Mouse (Mus musculus) limb, embryonic 11.5 days (tissue): Measurements from ENCODE around the gene Rnf215. TPM values are rescaled to one million over a fixed set of nuclear protein-coding genes. Genes with fewer than 3 reads are reported as not detected.
"Not testable (repeated sequence)": the region's sequence is repeated elsewhere in the genome, so short reads cannot be mapped to it uniquely, and the experiment has no call there.

Experiments
- ATAC-seq: fragments of 200-750 bp; cut with Nextera tagmentation; 2 replicates; pipeline ENCODE4 v1.8.0; 2017; ENCODE audit warnings: low read depth; ENCODE audit not compliant: insufficient number of reproducible peaks, low FRiP score, low TSS enrichment
- DNase-seq: peaks from one replicate; pipeline ENCODE4 v3.0.0-alpha.2; 2015; ENCODE audit warnings: low spot score
- H3K27ac ChIP-seq: fragments of 300-500 bp; sonication (generic); replicated peaks from 2 replicates; pipeline ENCODE4 v1.5.1; 2014; ENCODE audit warnings: low read depth, mild to moderate bottlenecking, low read length
- H3K27me3 ChIP-seq: fragments of 300-500 bp; sonication (generic); 2 replicates; pipeline ENCODE4 v1.6.1; 2014; ENCODE audit warnings: mild to moderate bottlenecking, low read length, mixed read lengths; ENCODE audit not compliant: control insufficient read depth, insufficient read depth
- H3K36me3 ChIP-seq: fragments of 300-500 bp; sonication (generic); 2 replicates; pipeline ENCODE4 v1.6.1; 2014; ENCODE audit warnings: mild to moderate bottlenecking, low read length, moderate library complexity, mixed read lengths; ENCODE audit not compliant: control insufficient read depth, insufficient read depth
- H3K4me1 ChIP-seq: fragments of 300-500 bp; sonication (generic); 2 replicates; pipeline ENCODE4 v1.6.1; 2014; ENCODE audit warnings: low read length, mixed read lengths; ENCODE audit not compliant: control insufficient read depth, insufficient read depth
- H3K4me2 ChIP-seq: fragments of 300-500 bp; sonication (generic); 2 replicates; pipeline ENCODE4 v1.6.1; 2014; ENCODE audit warnings: low read depth, mild to moderate bottlenecking, moderate library complexity; ENCODE audit not compliant: severe bottlenecking
- H3K4me3 ChIP-seq: fragments of 300-500 bp; sonication (generic); 2 replicates; pipeline ENCODE4 v1.5.1; 2014; ENCODE audit warnings: low read depth, low read length
- H3K9ac ChIP-seq: fragments of 300-500 bp; sonication (generic); 2 replicates; pipeline ENCODE4 v1.6.1; 2014; ENCODE audit warnings: mild to moderate bottlenecking, low read length
- H3K9me3 ChIP-seq: fragments of 300-500 bp; sonication (generic); 2 replicates; pipeline ENCODE4 v1.6.1; 2016; ENCODE audit warnings: low read length; ENCODE audit not compliant: control insufficient read depth
- WGBS: fragments of 180-500 bp; shearing (Covaris S2); extraction: QIAGEN DNeasy Blood & Tissue Kit; methylation state at CpG from one replicate; pipeline ENCODE4 v1.1.7; 2014; 5-methylcytosine and 5-hydroxymethylcytosine counted together
- polyA plus RNA-seq: library from polyadenylated mRNA; unstranded; fragments of >200 nt; fragmentation: Nextera tagmentation; extraction: Ambion mirVana; gene quantifications from 2 replicates; pipeline ENCODE4 v1.2.1, GENCODE M21; 2014

The Rnf215 gene
- polyA plus RNA-seq, 1 experiment from 2014 or later, result 24.3 TPM

GRCm38 (mm10) chr11:4123922-4124321, 11.1 kb upstream of the Rnf215 start:
- Histone ChIP-seq H3K4me2 (no peak overlapping the region), H3K9ac (no peak overlapping the region), H3K27me3 (no peaks in the 10 kb centered on the region), H3K36me3 (no peaks in the 10 kb centered on the region), H3K27ac (no peak overlapping the region), H3K9me3 (no peaks in the 10 kb centered on the region), H3K4me3 (no peak overlapping the region), H3K4me1 (no peaks in the 10 kb centered on the region)
- peak; percentile 46 for DNase-seq
- ATAC-seq, result no peak
- WGBS, result 60% methylated on average over 5 of the region's 5 CpGs

- Histone ChIP-seq H3K4me2 (no peak overlapping the region), H3K9me3 (no peaks in the 10 kb centered on the region), H3K27me3 (no peaks in the 10 kb centered on the region), H3K9ac (no peak overlapping the region), H3K4me1 (no peaks in the 10 kb centered on the region), H3K27ac (no peak overlapping the region), H3K4me3 (no peak overlapping the region), H3K36me3 (no peaks in the 10 kb centered on the region)
- ATAC-seq (no peak), DNase-seq (no peak)
- 98% methylated on average over 1 of the region's 1 CpGs for WGBS
These were observed 7.9 kb upstream of the Rnf215 start for GRCm38 (mm10) chr11:4127059-4127458.

GRCm38 (mm10) chr11:4128461-4128860, 6.5 kb upstream of the Rnf215 start:
- H3K36me3 ChIP-seq, ATAC-seq: not testable (repeated sequence)
- 91% methylated on average over 4 of the region's 4 CpGs for WGBS

GRCm38 (mm10) chr11:4133450-4133849, 1.6 kb upstream of the Rnf215 start:
- no peak for DNase-seq
- H3K27ac ChIP-seq, result no peak overlapping the region
- 57% methylated on average over 3 of the region's 3 CpGs for WGBS
- H3K4me2 ChIP-seq, result no peak overlapping the region
- H3K4me1 ChIP-seq, result peaks cover 5% of the 10 kb centered on the region; the same call in 1 of the 2 replicates
- no peak overlapping the region for H3K4me3 ChIP-seq
- H3K27me3 ChIP-seq, result no peaks in the 10 kb centered on the region
- H3K36me3 ChIP-seq, result no peaks in the 10 kb centered on the region
- no peaks in the 10 kb centered on the region; the same call in 1 of the 2 replicates for H3K9me3 ChIP-seq
- no peak for ATAC-seq
- H3K9ac ChIP-seq, result no peak overlapping the region

More at GRCm38 (mm10) chr11:4128461-4128860, 6.5 kb upstream of the Rnf215 start:
- H3K9ac ChIP-seq, H3K4me1 ChIP-seq, H3K9me3 ChIP-seq, H3K4me2 ChIP-seq, H3K27me3 ChIP-seq, DNase-seq, H3K27ac ChIP-seq, H3K4me3 ChIP-seq: not testable (repeated sequence)

- H3K9ac ChIP-seq, result no peak overlapping the region
- no peak for ATAC-seq
- H3K27ac ChIP-seq, result no peak overlapping the region
- H3K4me1 ChIP-seq, result peaks cover 5% of the 10 kb centered on the region; the same call in 1 of the 2 replicates
- no peak overlapping the region for H3K4me3 ChIP-seq
- H3K36me3 ChIP-seq, result 0 out of 2 replicates have a peak, but pooled peaks cover 2% of the 10 kb centered on the region
- no peaks in the 10 kb centered on the region for H3K27me3 ChIP-seq
- H3K4me2 ChIP-seq, result no peak overlapping the region
- H3K9me3 ChIP-seq, result no peaks in the 10 kb centered on the region; the same call in 1 of the 2 replicates
- DNase-seq, result no peak
- 57% methylated on average over 6 of the region's 6 CpGs for WGBS
These were observed 602 bp upstream of the Rnf215 start for GRCm38 (mm10) chr11:4134400-4134799.

GRCm38 (mm10) chr11:4138964-4139363, 4.0 kb downstream of the Rnf215 start:
- Histone ChIP-seq H3K27ac (no peak overlapping the region), H3K4me3 (no peak overlapping the region), H3K4me1 (peaks cover 5% of the 10 kb centered on the region; the same call in 1 of the 2 replicates), H3K9ac (no peak overlapping the region), H3K9me3 (no peaks in the 10 kb centered on the region; the same call in 1 of the 2 replicates), H3K36me3 (peaks cover 10% of the 10 kb centered on the region; the same call in 1 of the 2 replicates), H3K27me3 (no peaks in the 10 kb centered on the region), H3K4me2 (no peak overlapping the region)
- no peak for ATAC-seq
- no peak for DNase-seq
- WGBS, result 64% methylated on average over 2 of the region's 2 CpGs

- H3K27ac ChIP-seq, result no peak overlapping the region
- H3K9ac ChIP-seq, result no peak overlapping the region
- no peaks in the 10 kb centered on the region; the same call in 1 of the 2 replicates for H3K9me3 ChIP-seq
- no peaks in the 10 kb centered on the region for H3K27me3 ChIP-seq
- peaks cover 10% of the 10 kb centered on the region; the same call in 1 of the 2 replicates for H3K36me3 ChIP-seq
- no peak for ATAC-seq
- no peak overlapping the region for H3K4me2 ChIP-seq
- H3K4me1 ChIP-seq, result peaks cover 1% of the 10 kb centered on the region; the same call in 1 of the 2 replicates
- no peak overlapping the region for H3K4me3 ChIP-seq
- DNase-seq, result no peak
These were observed 6.5 kb downstream of the Rnf215 start for GRCm38 (mm10) chr11:4141505-4141904.

- no peak for DNase-seq
- no peak overlapping the region for H3K4me2 ChIP-seq
- 88% methylated on average over 4 of the region's 4 CpGs for WGBS
These were observed 7.3 kb downstream of the Rnf215 start for GRCm38 (mm10) chr11:4142352-4142751.

More at GRCm38 (mm10) chr11:4142352-4142751, 7.3 kb downstream of the Rnf215 start:
- ATAC-seq, result no peak
- H3K9ac ChIP-seq, result no peak overlapping the region
- H3K9me3 ChIP-seq, result no peaks in the 10 kb centered on the region; the same call in 1 of the 2 replicates
- H3K27me3 ChIP-seq, result no peaks in the 10 kb centered on the region
- H3K27ac ChIP-seq, result no peak overlapping the region
- H3K4me3 ChIP-seq, result no peak overlapping the region
- H3K36me3 ChIP-seq, result peaks cover 10% of the 10 kb centered on the region; the same call in 1 of the 2 replicates
- H3K4me1 ChIP-seq, result no peaks in the 10 kb centered on the region
